Mouse (Mus musculus) lung, postnatal 0 days (tissue): ENCODE data around the gene Rmdn2. TPM values are rescaled to one million over a fixed set of nuclear protein-coding genes. Genes with fewer than 3 reads are reported as not detected.

ENCODE experiments used
- ATAC-seq: fragments of 200-750 bp; cut with Nextera tagmentation; 2 replicates; pipeline ENCODE4 v1.8.0; 2017; ENCODE audit warnings: moderate library complexity
- DNase-seq: peaks from one replicate; pipeline ENCODE4 v3.0.0-alpha.2; 2016; ENCODE audit warnings: low spot score
- H3K27ac ChIP-seq: fragments of 300-500 bp; sonication (generic); 2 replicates; pipeline ENCODE4 v1.5.1; 2014; ENCODE audit warnings: antibody characterized with exemption, mild to moderate bottlenecking, low read length, mixed read lengths
- H3K27me3 ChIP-seq: fragments of 300-500 bp; sonication (generic); replicated peaks from 2 replicates; pipeline ENCODE4 v1.6.1; 2014; ENCODE audit warnings: low read length, mixed read lengths; ENCODE audit not compliant: insufficient read depth
- H3K36me3 ChIP-seq: fragments of 300-500 bp; sonication (generic); 2 replicates; pipeline ENCODE4 v1.6.1; 2014; ENCODE audit warnings: low read length, mixed read lengths; ENCODE audit not compliant: insufficient read depth
- H3K4me1 ChIP-seq: fragments of 300-500 bp; sonication (generic); 2 replicates; pipeline ENCODE4 v1.6.1; 2014; ENCODE audit warnings: antibody characterized with exemption, low read depth, low read length, mixed read lengths; ENCODE audit not compliant: insufficient read depth
- H3K4me2 ChIP-seq: fragments of 300-500 bp; sonication (generic); replicated peaks from 2 replicates; pipeline ENCODE4 v1.6.1; 2014; ENCODE audit warnings: low read depth, mild to moderate bottlenecking, low read length, moderate library complexity, mixed read lengths
- H3K4me3 ChIP-seq: fragments of 300-500 bp; sonication (generic); 2 replicates; pipeline ENCODE4 v1.5.1; 2014; ENCODE audit warnings: low read depth, low read length
- H3K9ac ChIP-seq: fragments of 300-500 bp; sonication (generic); replicated peaks from 2 replicates; pipeline ENCODE4 v1.6.1; 2014; ENCODE audit warnings: low read depth, mild to moderate bottlenecking
- H3K9me3 ChIP-seq: fragments of 300-500 bp; sonication (generic); 2 replicates; pipeline ENCODE4 v1.6.1; 2016; ENCODE audit warnings: low read length, mixed read lengths
- CTCF ChIP-seq: IDR thresholded peaks from 2 replicates; pipeline ENCODE4 v1.5.1; 2016; ENCODE audit warnings: antibody characterized with exemption, mild to moderate bottlenecking
- EP300 ChIP-seq: IDR thresholded peaks from 2 replicates; pipeline ENCODE4 v1.6.1; 2016; ENCODE audit warnings: antibody characterized with exemption, mild to moderate bottlenecking, control low read depth
- WGBS: fragments of 180-500 bp; shearing (Covaris S2); extraction: QIAGEN DNeasy Blood & Tissue Kit; methylation state at CpG from one replicate; pipeline ENCODE4 v1.1.7; 2014; 5-methylcytosine and 5-hydroxymethylcytosine counted together
- polyA plus RNA-seq: library from polyadenylated mRNA; unstranded; fragments of >200 nt; fragmentation: Nextera tagmentation; extraction: Ambion mirVana; gene quantifications from 2 replicates; pipeline ENCODE4 v1.2.1, GENCODE M21; 2015

The Rmdn2 gene
- polyA plus RNA-seq, 1 experiment from 2014 or later, result 58.1 TPM

DNA sequence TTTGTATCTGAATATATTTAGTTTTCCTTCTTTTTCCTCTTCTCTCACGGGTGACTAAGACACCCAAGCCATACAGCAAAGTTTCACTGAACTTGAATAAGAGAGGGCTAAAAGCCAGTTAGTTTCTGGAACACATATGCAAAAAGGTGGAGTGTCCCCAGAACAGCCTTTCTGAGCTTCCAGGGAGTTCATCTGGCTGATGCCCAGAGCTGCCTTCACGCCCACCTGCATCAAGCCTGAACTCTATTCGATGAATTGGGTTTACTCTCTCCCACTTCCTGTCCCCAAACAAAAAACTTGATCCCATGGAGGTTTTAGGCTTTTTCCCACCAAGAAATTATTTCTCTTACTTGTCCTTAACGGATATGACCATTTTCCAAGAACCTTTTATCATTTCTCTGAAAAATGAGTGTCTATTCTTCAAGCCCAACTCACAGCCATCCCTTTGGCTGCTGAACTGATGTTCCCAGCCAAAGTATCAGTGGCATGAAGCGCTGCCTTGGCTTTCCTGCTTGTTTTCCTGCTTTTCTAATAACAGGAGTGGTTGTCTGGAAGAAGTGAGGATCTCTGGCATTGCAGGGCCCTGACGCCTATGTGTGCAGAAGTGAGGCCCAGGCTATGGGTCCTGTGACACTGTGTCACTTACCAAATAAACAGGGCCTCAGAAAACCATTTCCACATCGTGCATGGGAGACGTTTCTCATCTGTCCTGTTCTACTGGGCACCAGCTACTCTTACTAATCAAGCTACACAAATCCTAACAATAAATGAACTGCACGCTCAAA, 94.2 kb downstream of the Rmdn2 start:
- DNase-seq, result no peak
- Histone ChIP-seq H3K9me3 (no peaks in the 10 kb centered on the region), H3K4me1 (no peaks in the 10 kb centered on the region), H3K4me2 (no peak overlapping the region), H3K4me3 (no peak overlapping the region), H3K36me3 (no peaks in the 10 kb centered on the region), H3K27ac (no peak overlapping the region), H3K27me3 (no peaks in the 10 kb centered on the region), H3K9ac (no peak overlapping the region)
- TF ChIP-seq CTCF (no peak), EP300 (no peak)
- WGBS, result 66% methylated on average over 9 of the region's 9 CpGs
- ATAC-seq, result no peak

DNA sequence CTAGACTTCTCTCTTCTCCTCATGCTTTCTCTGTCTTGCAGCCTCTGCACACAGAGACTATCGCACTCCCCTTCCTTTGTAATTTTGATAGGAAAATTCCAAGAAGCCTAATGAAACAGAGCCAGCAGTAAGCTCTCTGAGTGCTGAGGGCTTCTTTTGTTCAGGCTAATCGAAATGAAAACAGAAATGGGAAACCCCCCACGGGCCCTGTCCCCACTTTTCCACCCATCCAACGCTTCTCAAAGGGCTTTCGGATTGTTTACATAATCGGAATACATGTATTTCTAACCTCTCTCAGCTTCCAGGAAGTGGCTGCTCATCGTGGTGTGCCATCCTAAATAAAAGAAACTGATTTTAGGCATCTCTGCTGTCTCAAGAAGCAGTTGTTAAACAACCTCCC, 96.5 kb downstream of the Rmdn2 start:
- TF ChIP-seq EP300 (no peak), CTCF (no peak)
- no peak overlapping the region for H3K27ac ChIP-seq
- no peak overlapping the region for H3K9ac ChIP-seq
- DNase-seq, result no peak
- no peaks in the 10 kb centered on the region for H3K9me3 ChIP-seq
- no peak for ATAC-seq
- H3K36me3 ChIP-seq, result no peaks in the 10 kb centered on the region
- H3K4me3 ChIP-seq, result no peak overlapping the region
- H3K4me2 ChIP-seq, result no peak overlapping the region
- peaks cover 15% of the 10 kb centered on the region; the same call in 1 of the 2 replicates for H3K27me3 ChIP-seq
- H3K4me1 ChIP-seq, result peaks cover 2% of the 10 kb centered on the region; the same call in 1 of the 2 replicates
- WGBS, result 16% methylated on average over 7 of the region's 7 CpGs

DNA sequence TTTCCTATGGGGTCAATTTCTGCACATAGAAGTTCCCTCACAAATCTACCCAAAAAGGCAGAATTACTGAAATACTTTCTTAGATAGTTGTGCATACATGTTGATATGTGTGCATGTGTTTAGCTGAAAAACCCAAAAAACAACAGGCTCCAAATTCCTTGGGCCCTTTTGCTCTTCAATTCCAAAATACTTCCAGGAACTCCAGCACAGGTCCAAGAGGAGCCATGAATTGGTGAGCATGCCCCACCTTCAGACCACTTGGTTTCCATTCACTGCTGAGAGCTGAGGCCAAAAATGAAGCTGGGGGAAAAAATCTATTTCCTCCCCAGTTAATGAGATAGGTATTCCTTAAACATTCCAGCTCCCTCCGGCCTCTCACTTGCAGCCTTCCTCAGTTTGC, 98.1 kb downstream of the Rmdn2 start:
- WGBS, result 74% methylated on average over 1 of the region's 1 CpGs
- H3K9ac ChIP-seq, result no peak overlapping the region
- H3K4me2 ChIP-seq, result no peak overlapping the region
- no peak overlapping the region for H3K4me3 ChIP-seq
- TF ChIP-seq CTCF, result no peak
- no peak for TF ChIP-seq EP300
- DNase-seq (no peak), ATAC-seq (no peak)
- no peak overlapping the region for H3K27ac ChIP-seq
- peaks cover 26% of the 10 kb centered on the region for H3K27me3 ChIP-seq
- peaks cover 16% of the 10 kb centered on the region; the same call in 1 of the 2 replicates for H3K4me1 ChIP-seq
- H3K36me3 ChIP-seq, result no peaks in the 10 kb centered on the region
- H3K9me3 ChIP-seq, result no peaks in the 10 kb centered on the region

DNA sequence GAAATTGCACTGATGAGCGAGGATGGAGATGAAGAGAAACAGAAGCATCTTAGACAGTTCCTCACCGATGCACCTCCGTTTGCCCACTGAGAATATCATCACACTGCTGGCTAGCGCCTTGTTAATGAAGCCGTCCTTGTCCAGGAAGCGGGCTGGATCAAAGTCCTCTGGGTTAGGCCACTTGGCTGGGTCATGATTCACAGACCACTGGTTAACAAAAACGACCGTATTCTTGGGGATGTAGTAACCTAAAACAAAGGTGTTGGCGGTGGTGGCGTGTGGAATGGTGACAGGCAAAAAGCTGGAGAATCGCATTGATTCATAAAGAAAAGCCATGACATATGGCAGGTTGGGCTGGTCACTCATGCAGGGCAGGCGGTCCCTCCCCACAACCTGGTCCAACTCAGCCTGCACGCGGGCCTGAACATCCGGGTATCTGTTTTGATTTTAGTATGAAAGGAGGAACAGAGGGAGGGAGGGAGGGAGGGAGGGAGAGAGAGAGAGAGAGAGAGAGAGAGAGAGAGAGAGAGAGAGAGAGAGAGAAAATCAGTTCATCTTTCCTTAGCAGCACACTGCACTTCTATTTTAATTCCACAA, 98.7 kb downstream of the Rmdn2 start:
- Histone ChIP-seq H3K4me2 (no peak overlapping the region), H3K36me3 (no peaks in the 10 kb centered on the region), H3K9me3 (no peaks in the 10 kb centered on the region), H3K9ac (no peak overlapping the region), H3K27ac (no peak overlapping the region), H3K27me3 (peaks cover 29% of the 10 kb centered on the region), H3K4me1 (peaks cover 19% of the 10 kb centered on the region; the same call in 1 of the 2 replicates), H3K4me3 (no peak overlapping the region)
- TF ChIP-seq CTCF (no peak), EP300 (no peak)
- no peak for DNase-seq
- WGBS, result 39% methylated on average over 15 of the region's 15 CpGs
- no peak for ATAC-seq

DNA sequence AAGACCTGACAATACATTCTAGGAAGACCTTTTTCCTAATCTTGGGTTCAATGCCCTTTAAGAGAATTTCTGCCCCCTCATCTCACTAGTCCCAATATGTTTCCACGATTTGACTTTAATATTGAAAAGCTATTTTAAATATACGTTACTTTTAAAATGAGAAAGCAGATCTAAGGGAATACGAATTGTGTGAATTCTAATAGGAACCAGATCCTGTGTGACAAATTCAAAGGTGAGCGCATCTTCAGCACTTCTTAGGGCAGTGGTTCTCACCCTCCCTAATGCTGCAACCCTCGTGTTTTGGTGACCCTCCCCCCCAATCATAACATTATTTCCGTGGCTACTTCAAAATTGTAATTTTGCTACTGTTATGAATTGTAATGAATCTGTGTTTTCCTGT, 100.3 kb downstream of the Rmdn2 start:
- TF ChIP-seq EP300, result no peak
- TF ChIP-seq CTCF, result no peak
- DNase-seq (no peak), ATAC-seq (no peak)
- no peak overlapping the region for H3K27ac ChIP-seq
- no peaks in the 10 kb centered on the region for H3K9me3 ChIP-seq
- H3K9ac ChIP-seq, result no peak overlapping the region
- peaks cover 29% of the 10 kb centered on the region for H3K27me3 ChIP-seq
- no peak overlapping the region for H3K4me2 ChIP-seq
- peaks cover 22% of the 10 kb centered on the region; the same call in 1 of the 2 replicates for H3K4me1 ChIP-seq
- no peaks in the 10 kb centered on the region for H3K36me3 ChIP-seq
- WGBS, result 44% methylated on average over 6 of the region's 6 CpGs
- no peak overlapping the region for H3K4me3 ChIP-seq

DNA sequence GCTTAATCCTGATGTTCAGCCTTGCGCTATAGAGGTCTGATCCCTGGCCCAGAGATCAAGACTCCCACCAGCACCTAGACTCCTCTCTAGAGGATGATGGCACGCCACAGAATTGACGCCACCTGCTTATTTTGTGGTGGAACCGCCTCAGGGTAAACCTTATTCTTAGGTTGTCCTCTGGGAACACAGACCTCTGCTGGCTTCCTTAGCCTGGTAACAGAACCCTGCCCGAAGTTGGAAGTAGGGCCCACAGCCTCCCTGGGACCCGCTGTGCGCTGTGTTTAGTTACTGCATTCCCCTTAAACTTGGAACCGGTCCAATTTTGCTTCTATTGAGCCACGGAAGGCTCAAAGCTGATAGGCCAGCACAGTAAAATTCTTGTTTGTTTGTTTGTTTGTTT, 100.9 kb downstream of the Rmdn2 start:
- Histone ChIP-seq H3K9ac (no peak overlapping the region), H3K27me3 (peaks cover 29% of the 10 kb centered on the region), H3K4me3 (peak overlapping the region; percentile 36; the same call in 1 of the 2 replicates), H3K4me1 (peaks cover 22% of the 10 kb centered on the region; the same call in 1 of the 2 replicates), H3K36me3 (no peaks in the 10 kb centered on the region), H3K4me2 (no peak overlapping the region), H3K27ac (no peak overlapping the region), H3K9me3 (no peaks in the 10 kb centered on the region)
- 19% methylated on average over 9 of the region's 9 CpGs for WGBS
- ATAC-seq, result no peak
- no peak for DNase-seq
- TF ChIP-seq EP300, result no peak
- no peak for TF ChIP-seq CTCF
